Mouse (Mus musculus): ENCODE results near the gene Syce3.

Syce3 gene

GRCm38 (mm10) chr15:89421938-89422337 lies 11.6 kb upstream of the Syce3 start:
- no peak for DNase-seq (ENCODE audit: low spot score)

GRCm38 (mm10) chr15:89415282-89415681 lies 5.0 kb upstream of the Syce3 start:
- DNase-seq (ENCODE audit: low spot score): no peak

- no peak for DNase-seq (ENCODE audit: low spot score)
These were observed 3.6 kb downstream of the Syce3 start for GRCm38 (mm10) chr15:89406691-89407090.

GRCm38 (mm10) chr15:89404831-89405623 lies 5.3 kb downstream of the Syce3 start:
- DNase-seq (ENCODE audit: low spot score): no peak

- no peak for DNase-seq (ENCODE audit: low spot score)
These were observed 7.8 kb downstream of the Syce3 start for GRCm38 (mm10) chr15:89402471-89402870.

- DNase-seq (ENCODE audit: low spot score): no peak
These were observed 10.6 kb downstream of the Syce3 start for GRCm38 (mm10) chr15:89399716-89400115.

GRCm38 (mm10) chr15:89398146-89398545 lies 12.2 kb downstream of the Syce3 start:
- no peak for DNase-seq (ENCODE audit: low spot score)

- DNase-seq (ENCODE audit: low spot score): no peak
These were observed 13.4 kb downstream of the Syce3 start for GRCm38 (mm10) chr15:89396883-89397282.

GRCm38 (mm10) chr15:89390081-89390480 lies 20.2 kb downstream of the Syce3 start:
- DNase-seq (ENCODE audit: low spot score): no peak

GRCm38 (mm10) chr15:89387127-89387526 lies 23.2 kb downstream of the Syce3 start:
- DNase-seq (ENCODE audit: low spot score): no peak

GRCm38 (mm10) chr15:89384617-89385016 lies 25.7 kb downstream of the Syce3 start, which contains the start of gene Klhdc7b:
Gene Klhdc7b (plus strand): TSS chr15:89384917.
- no peak for DNase-seq (ENCODE audit: low spot score)

GRCm38 (mm10) chr15:89379429-89379828 lies 30.9 kb downstream of the Syce3 start:
- DNase-seq (ENCODE audit: low spot score): no peak

- DNase-seq (ENCODE audit: low spot score): no peak
These were observed 31.4 kb downstream of the Syce3 start, which contains the start of gene Odf3b for GRCm38 (mm10) chr15:89378831-89379401. Gene Odf3b (minus strand): TSS chr15:89379282.

GRCm38 (mm10) chr15:89377938-89378828 lies 32.1 kb downstream of the Syce3 start:
- no peak for DNase-seq (ENCODE audit: low spot score)

GRCm38 (mm10) chr15:89377362-89377761 lies 32.9 kb downstream of the Syce3 start:
- DNase-seq (ENCODE audit: low spot score): no peak

- no peak for DNase-seq (ENCODE audit: low spot score)
These were observed 33.3 kb downstream of the Syce3 start, which contains the start of gene Tymp for GRCm38 (mm10) chr15:89376957-89377356. Gene Tymp (minus strand): TSS chr15:89377039.

GRCm38 (mm10) chr15:89376040-89376439 lies 34.3 kb downstream of the Syce3 start:
- DNase-seq (ENCODE audit: low spot score): no peak

GRCm38 (mm10) chr15:89374801-89375534 lies 35.3 kb downstream of the Syce3 start:
- no peak for DNase-seq (ENCODE audit: low spot score)

- DNase-seq (ENCODE audit: low spot score): no peak
These were observed 36.0 kb downstream of the Syce3 start for GRCm38 (mm10) chr15:89374340-89374739.

- DNase-seq (ENCODE audit: low spot score): peak; percentile 98
These were observed 36.5 kb downstream of the Syce3 start, which contains the start of gene Sco2 for GRCm38 (mm10) chr15:89373762-89374248. Gene Sco2 (minus strand): TSS chr15:89373846.

- peak; percentile 82 for DNase-seq (ENCODE audit: low spot score)
These were observed 37.1 kb downstream of the Syce3 start for GRCm38 (mm10) chr15:89373027-89373761.
